Mouse (Mus musculus) E14TG2a.4 (cell line): Measurements from ENCODE around the gene Casc1.

Experiments used
- CTCF ChIP-seq: conservative IDR thresholded peaks from 2 replicates; pipeline ENCODE4 v1.5.1; 2014; ENCODE audit warnings: low read length
- NANOG ChIP-seq: IDR thresholded peaks from 2 replicates; pipeline ENCODE4 v1.6.1; 2014; ENCODE audit warnings: borderline replicate concordance, low read length, mixed read lengths
- POU5F1 ChIP-seq: IDR thresholded peaks from 2 replicates; pipeline ENCODE4 v1.6.1; 2014; ENCODE audit warnings: low read length, borderline replicate concordance

- peak; percentile 83 for TF ChIP-seq CTCF
- TF ChIP-seq NANOG, result no peak
- TF ChIP-seq POU5F1, result no peak
Observed at GRCm38 (mm10) chr6:145179665-145180064, 31.1 kb downstream of the Casc1 start.
